Mouse (Mus musculus) hindbrain, embryonic 13.5 days (tissue): ENCODE measurements around the gene Gm39566. TPM values are rescaled to one million over a fixed set of nuclear protein-coding genes. Genes with fewer than 3 reads are reported as not detected.

Source experiments
- ATAC-seq: fragments of 200-750 bp; cut with Nextera tagmentation; 2 replicates; pipeline ENCODE4 v1.8.0; 2017; ENCODE audit warnings: moderate TSS enrichment; ENCODE audit not compliant: low FRiP score
- H3K27ac ChIP-seq: fragments of 300-500 bp; sonication (generic); 2 replicates; pipeline ENCODE4 v1.5.1; 2015; ENCODE audit warnings: inconsistent platforms, mild to moderate bottlenecking, moderate library complexity
- H3K27me3 ChIP-seq: fragments of 300-500 bp; sonication (generic); 2 replicates; pipeline ENCODE4 v1.6.1; 2015; ENCODE audit warnings: mild to moderate bottlenecking, inconsistent platforms
- H3K36me3 ChIP-seq: fragments of 300-500 bp; sonication (generic); 2 replicates; pipeline ENCODE4 v1.6.1; 2015; ENCODE audit warnings: mild to moderate bottlenecking, inconsistent platforms
- H3K4me1 ChIP-seq: fragments of 300-500 bp; sonication (generic); replicated peaks from 2 replicates; pipeline ENCODE4 v1.6.1; 2015; ENCODE audit warnings: inconsistent platforms
- H3K4me2 ChIP-seq: fragments of 300-500 bp; sonication (generic); 2 replicates; pipeline ENCODE4 v1.6.1; 2015; ENCODE audit warnings: inconsistent platforms, mild to moderate bottlenecking, moderate library complexity
- H3K4me3 ChIP-seq: fragments of 300-500 bp; sonication (generic); 2 replicates; pipeline ENCODE4 v1.5.1; 2015; ENCODE audit warnings: mild to moderate bottlenecking, inconsistent platforms
- H3K9ac ChIP-seq: fragments of 300-500 bp; sonication (generic); 2 replicates; pipeline ENCODE4 v1.6.1; 2015; ENCODE audit warnings: mild to moderate bottlenecking, inconsistent platforms
- H3K9me3 ChIP-seq: fragments of 300-500 bp; sonication (generic); 2 replicates; pipeline ENCODE4 v1.6.1; 2016; ENCODE audit warnings: inconsistent platforms
- WGBS: fragments of 180-500 bp; shearing (Covaris S2); methylation state at CpG from one replicate; pipeline ENCODE4 v1.1.7; 2015; 5-methylcytosine and 5-hydroxymethylcytosine counted together
- polyA plus RNA-seq: library from polyadenylated mRNA; unstranded; fragments of >200 nt; fragmentation: Nextera tagmentation; extraction: Ambion mirVana; gene quantifications from 2 replicates; pipeline ENCODE4 v1.2.1, GENCODE M21; 2015

The Gm39566 gene
- polyA plus RNA-seq, 1 experiment from 2014 or later, result not detected

DNA sequence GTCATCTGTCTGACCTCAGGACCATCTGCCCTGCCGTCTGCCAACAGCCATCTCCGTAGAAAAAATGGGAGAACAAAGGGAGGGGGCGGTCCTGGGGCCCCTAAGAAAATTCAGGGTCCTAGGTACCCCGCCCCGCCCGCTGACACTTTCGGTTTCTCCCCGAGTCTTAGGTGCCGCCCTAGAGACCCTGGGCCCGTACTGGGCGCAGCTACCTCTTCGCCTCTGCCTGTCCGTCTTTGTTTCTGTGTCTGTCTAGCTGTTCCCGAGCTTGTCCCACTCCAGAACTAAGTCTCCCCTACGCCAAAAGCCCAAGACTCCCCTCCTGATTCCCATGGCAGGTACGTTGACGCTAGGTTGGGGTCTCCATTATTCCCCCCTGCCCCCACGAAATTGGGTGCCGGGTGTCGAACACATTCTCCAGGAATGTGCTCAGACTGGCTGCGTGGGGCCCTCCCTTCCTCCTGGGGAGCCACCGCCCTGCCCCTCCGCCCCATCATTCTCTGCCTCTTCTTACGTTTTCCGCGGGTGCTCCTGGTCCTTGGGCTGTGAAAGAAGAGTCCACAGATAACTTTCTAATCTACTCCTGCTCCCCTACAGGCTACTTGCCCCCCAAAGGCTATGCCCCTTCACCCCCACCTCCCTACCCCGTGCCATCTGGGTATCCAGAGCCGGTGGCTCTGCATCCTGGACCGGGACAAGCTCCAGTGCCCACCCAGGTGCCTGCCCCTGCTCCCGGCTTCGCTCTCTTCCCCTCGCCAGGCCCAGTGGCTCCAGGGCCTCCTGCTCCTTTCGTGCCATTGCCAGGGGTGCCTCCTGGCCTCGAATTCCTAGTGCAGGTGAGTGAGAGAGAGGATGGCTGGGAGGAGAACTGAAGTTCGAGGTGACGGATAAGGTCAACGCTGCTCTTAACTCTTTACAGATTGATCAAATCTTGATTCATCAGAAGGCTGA lies 31.9 kb upstream of the Gm39566 start:
- peak overlapping the region; percentile 74 for H3K4me3 ChIP-seq
- 13% methylated on average over 37 of the region's 37 CpGs for WGBS
- ATAC-seq, result peak; percentile 52

DNA sequence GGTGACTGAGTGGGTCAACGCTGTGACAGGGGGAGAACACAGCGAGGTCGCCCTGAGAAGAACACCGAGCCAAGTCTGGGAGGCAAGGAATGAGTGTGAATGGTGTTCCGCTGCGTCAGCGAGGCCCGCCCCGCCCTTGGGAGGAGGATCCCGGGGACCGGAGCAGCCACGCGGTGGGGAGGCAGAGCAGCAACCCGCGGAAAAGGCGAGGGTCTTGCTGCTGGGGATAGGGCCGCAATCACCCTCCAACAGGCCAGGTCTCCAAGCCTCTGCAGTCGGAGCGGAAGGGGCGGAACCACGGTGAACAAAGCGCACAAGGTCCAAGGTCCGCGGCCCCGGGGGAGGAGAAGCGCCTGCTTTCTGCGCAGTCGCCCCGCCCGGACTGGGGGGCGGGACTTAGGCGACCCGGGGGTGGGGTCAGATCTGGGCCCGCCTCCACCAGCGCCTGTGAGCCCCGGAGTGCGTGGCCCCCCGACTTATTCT lies 31.1 kb upstream of the Gm39566 start, which contains the start of gene Plscr3:
Gene Plscr3, plus strand, starts transcription at position 179 of the 483 bp plus-strand sequence.
- peak within 1 kb of the TSS; percentile 92 for H3K4me2 ChIP-seq
- H3K9ac ChIP-seq, result peak within 1 kb of the TSS; percentile 90
- peaks cover 45% of the 10 kb centered on the region for H3K4me1 ChIP-seq
- peak within 1 kb of the TSS; percentile 74 for H3K4me3 ChIP-seq
- peak; percentile 92 for ATAC-seq
- no peaks in the 10 kb centered on the region for H3K27me3 ChIP-seq
- H3K36me3 ChIP-seq, result peaks cover 32% of the 10 kb centered on the region
- under 1% methylated on average over 37 of the region's 38 CpGs for WGBS
- no peaks in the 10 kb centered on the region for H3K9me3 ChIP-seq
- H3K27ac ChIP-seq, result peak within 1 kb of the TSS; percentile 98

More for the DNA sequence above, 31.9 kb upstream of the Gm39566 start:
- peak overlapping the region; percentile 90 for H3K9ac ChIP-seq
- no peaks in the 10 kb centered on the region for H3K9me3 ChIP-seq
- peak overlapping the region; percentile 98 for H3K27ac ChIP-seq
- H3K4me1 ChIP-seq, result peaks cover 45% of the 10 kb centered on the region
- no peaks in the 10 kb centered on the region for H3K27me3 ChIP-seq
- peak overlapping the region; percentile 92 for H3K4me2 ChIP-seq
- peaks cover 40% of the 10 kb centered on the region for H3K36me3 ChIP-seq

DNA sequence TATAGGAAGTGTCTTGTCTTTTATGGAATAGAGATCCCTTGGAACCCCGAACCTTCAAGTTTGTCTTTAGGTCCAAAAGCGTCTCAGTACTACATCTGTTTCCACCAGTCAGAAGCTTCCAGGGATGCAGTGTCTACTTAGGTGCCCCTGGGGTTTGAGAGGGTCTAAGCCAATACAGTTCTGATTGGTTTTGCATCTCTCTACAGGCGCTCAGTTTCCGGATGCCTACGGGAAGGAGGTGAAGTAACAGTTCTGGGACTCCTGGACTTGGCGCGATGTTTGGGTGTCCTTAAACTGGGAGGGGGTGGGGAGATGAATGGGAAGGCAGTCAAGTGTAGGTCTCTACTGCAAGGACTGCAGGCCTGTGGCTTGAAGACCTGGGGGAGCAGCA lies 23.6 kb upstream of the Gm39566 start:
- Histone ChIP-seq H3K9me3 (no peaks in the 10 kb centered on the region), H3K4me1 (peaks cover 35% of the 10 kb centered on the region), H3K27ac (peak overlapping the region; percentile 89), H3K4me3 (peak overlapping the region; percentile 98), H3K27me3 (no peaks in the 10 kb centered on the region), H3K4me2 (peak overlapping the region; percentile 99), H3K9ac (peak overlapping the region; percentile 69), H3K36me3 (peaks cover 2% of the 10 kb centered on the region)
- ATAC-seq, result no peak
- WGBS, result 2% methylated on average over 7 of the region's 7 CpGs

GRCm38 (mm10) chr11:69837952-69838713 lies 23.0 kb upstream of the Gm39566 start, which contains the start of gene Tmem256:
Tmem256 (plus strand) TSS chr11:69838514.
- 1% methylated on average over 34 of the region's 34 CpGs for WGBS
- peak within 1 kb of the TSS; percentile 99 for H3K4me2 ChIP-seq
- H3K27me3 ChIP-seq, result no peaks in the 10 kb centered on the region
- no peaks in the 10 kb centered on the region for H3K9me3 ChIP-seq
- peaks cover 41% of the 10 kb centered on the region for H3K4me1 ChIP-seq
- peak within 1 kb of the TSS; percentile 99 for H3K9ac ChIP-seq
- peak within 1 kb of the TSS; percentile 98 for H3K4me3 ChIP-seq
- peak within 1 kb of the TSS; percentile 99 for H3K27ac ChIP-seq
- ATAC-seq, result peak; percentile 91
- H3K36me3 ChIP-seq, result peaks cover 8% of the 10 kb centered on the region

DNA sequence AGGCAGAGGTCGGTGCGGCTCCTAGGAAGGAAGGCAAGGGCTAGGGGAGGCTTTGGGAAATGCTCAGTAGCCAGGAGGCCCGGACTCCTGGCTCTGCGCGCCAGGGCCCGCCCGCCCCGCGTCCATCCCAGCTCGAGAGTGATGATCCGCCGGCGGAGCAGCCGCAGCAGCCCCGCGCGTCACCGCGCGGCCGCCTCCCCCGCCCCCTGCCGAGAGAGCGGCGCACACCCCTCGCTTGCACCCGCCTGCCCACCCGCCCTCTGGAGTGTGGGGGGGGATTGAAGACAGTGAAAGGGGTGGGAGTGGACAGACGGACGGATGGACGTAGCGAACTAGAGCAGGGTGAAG lies 22.5 kb upstream of the Gm39566 start, which contains the start of gene Nlgn2:
Gene Nlgn2, minus strand, starts transcription at position 181 of the 348 bp plus-strand sequence.
- Histone ChIP-seq H3K4me1 (peaks cover 46% of the 10 kb centered on the region), H3K27ac (peak within 1 kb of the TSS; percentile 99), H3K4me2 (peak within 1 kb of the TSS; percentile 99), H3K9ac (peak within 1 kb of the TSS; percentile 99), H3K9me3 (no peaks in the 10 kb centered on the region), H3K27me3 (no peaks in the 10 kb centered on the region), H3K36me3 (peaks cover 14% of the 10 kb centered on the region), H3K4me3 (peak within 1 kb of the TSS; percentile 98)
- peak; percentile 77 for ATAC-seq
- WGBS, result under 1% methylated on average over 32 of the region's 32 CpGs

- peak overlapping the region; percentile 99 for H3K27ac ChIP-seq
- H3K4me2 ChIP-seq, result peak overlapping the region; percentile 99
- H3K4me3 ChIP-seq, result peak overlapping the region; percentile 98
- peak; percentile 2; the same call in 1 of the 2 replicates for ATAC-seq
- H3K4me1 ChIP-seq, result peaks cover 53% of the 10 kb centered on the region
- peak overlapping the region; percentile 99 for H3K9ac ChIP-seq
- no peaks in the 10 kb centered on the region for H3K27me3 ChIP-seq
- no peaks in the 10 kb centered on the region for H3K9me3 ChIP-seq
- peaks cover 20% of the 10 kb centered on the region for H3K36me3 ChIP-seq
- under 1% methylated on average over 43 of the region's 52 CpGs for WGBS
Measured at GRCm38 (mm10) chr11:69836703-69837576, 21.8 kb upstream of the Gm39566 start.

DNA sequence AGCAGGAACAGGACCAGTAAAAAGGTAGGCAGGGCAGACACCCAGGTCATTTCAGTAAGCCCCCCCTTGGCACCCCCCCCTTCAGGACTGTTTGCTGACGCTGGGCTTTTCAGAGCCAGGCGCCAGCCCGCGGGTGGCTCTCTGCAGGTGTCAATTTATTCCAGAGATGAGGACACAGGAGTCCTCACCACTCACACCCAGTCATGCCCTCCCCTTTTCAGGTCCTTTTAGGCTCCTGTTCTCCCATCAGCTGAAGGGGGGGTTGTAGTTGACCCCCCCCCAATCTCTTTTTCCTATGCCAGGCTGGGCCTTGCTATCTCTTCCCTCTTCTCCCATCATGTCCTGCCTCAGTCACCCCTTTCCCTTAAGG lies 20.9 kb upstream of the Gm39566 start:
- peak overlapping the region; percentile 99 for H3K9ac ChIP-seq
- 7% methylated on average over 4 of the region's 4 CpGs for WGBS
- ATAC-seq, result no peak

GRCm38 (mm10) chr11:69835326-69835965 lies 20.3 kb upstream of the Gm39566 start:
- Histone ChIP-seq H3K9ac (peak overlapping the region; percentile 99), H3K27me3 (no peaks in the 10 kb centered on the region), H3K9me3 (no peaks in the 10 kb centered on the region), H3K27ac (peak overlapping the region; percentile 99), H3K4me1 (peaks cover 53% of the 10 kb centered on the region), H3K4me3 (peak overlapping the region; percentile 98), H3K4me2 (peak overlapping the region; percentile 99), H3K36me3 (peaks cover 32% of the 10 kb centered on the region)
- ATAC-seq, result no peak
- WGBS, result 2% methylated on average over 9 of the region's 9 CpGs

More for the DNA sequence above, 20.9 kb upstream of the Gm39566 start:
- Histone ChIP-seq H3K27ac (peak overlapping the region; percentile 99), H3K9me3 (no peaks in the 10 kb centered on the region), H3K4me2 (peak overlapping the region; percentile 99), H3K36me3 (peaks cover 28% of the 10 kb centered on the region), H3K4me3 (peak overlapping the region; percentile 98), H3K27me3 (no peaks in the 10 kb centered on the region), H3K4me1 (peaks cover 53% of the 10 kb centered on the region)

DNA sequence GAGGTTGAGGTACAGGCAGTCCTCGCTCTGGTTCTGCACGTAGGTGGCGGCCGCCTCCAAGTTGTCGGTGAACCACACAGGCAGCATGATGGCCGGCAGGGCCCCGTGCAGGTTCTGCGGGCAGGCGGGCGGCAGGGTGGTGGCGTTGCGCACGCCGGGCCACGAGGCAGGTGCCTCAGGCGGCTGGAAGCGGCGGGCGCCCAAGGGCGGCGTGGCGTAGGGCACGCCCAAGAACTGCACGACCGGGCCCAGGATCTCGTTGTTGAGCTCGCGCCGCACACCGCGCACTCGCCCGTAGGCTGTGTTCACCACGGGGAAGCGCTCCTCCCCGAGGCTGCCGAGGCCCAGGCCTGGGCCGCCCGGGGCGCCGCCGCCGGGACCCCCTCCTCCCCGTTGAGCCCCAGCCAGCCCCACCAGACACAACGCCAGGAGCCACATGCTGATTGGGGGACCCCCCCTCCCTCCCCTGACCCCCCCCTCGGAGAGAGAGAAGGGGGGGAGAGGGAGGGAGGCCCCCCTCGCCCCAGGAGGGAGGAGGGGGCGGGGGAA lies 19.0 kb upstream of the Gm39566 start:
- ATAC-seq, result no peak
- Histone ChIP-seq H3K27ac (peak overlapping the region; percentile 99; the same call in 1 of the 2 replicates), H3K27me3 (no peaks in the 10 kb centered on the region), H3K4me1 (peaks cover 52% of the 10 kb centered on the region), H3K9me3 (no peaks in the 10 kb centered on the region), H3K36me3 (peaks cover 37% of the 10 kb centered on the region), H3K4me3 (peak overlapping the region; percentile 98), H3K4me2 (peak overlapping the region; percentile 99), H3K9ac (peak overlapping the region; percentile 99)
- 4% methylated on average over 43 of the region's 48 CpGs for WGBS

DNA sequence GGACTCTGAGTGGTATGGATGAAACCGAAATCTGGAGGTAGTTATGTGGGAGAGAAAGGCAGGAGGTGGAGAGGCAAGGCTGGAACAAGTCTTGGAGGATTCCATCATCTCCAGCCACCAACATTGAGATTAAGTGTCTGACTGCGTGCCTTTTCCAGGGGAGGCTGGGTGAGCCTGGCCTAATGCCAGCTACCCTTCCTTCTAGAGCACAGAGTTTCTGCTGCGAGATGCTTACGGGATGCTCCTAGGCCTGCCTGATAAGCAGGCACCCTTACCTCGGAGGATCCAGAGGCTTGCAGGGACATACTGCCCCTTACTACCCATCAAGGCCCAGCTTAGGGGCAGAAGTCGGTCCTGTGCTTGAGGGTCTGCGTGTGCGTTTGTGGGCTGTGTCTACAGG lies 18.5 kb upstream of the Gm39566 start:
- peaks cover 42% of the 10 kb centered on the region for H3K36me3 ChIP-seq
- no peak for ATAC-seq
- H3K4me3 ChIP-seq, result peak overlapping the region; percentile 98
- peak overlapping the region; percentile 99 for H3K9ac ChIP-seq
- no peaks in the 10 kb centered on the region for H3K9me3 ChIP-seq
- H3K27ac ChIP-seq, result 0 out of 2 replicates have a peak overlapping the region, but pooled peaks have one; percentile 99
- 52% methylated on average over 8 of the region's 8 CpGs for WGBS
- peaks cover 52% of the 10 kb centered on the region for H3K4me1 ChIP-seq
- H3K4me2 ChIP-seq, result peak overlapping the region; percentile 99
- H3K27me3 ChIP-seq, result no peaks in the 10 kb centered on the region
